Mouse (Mus musculus) thymus, adult 2 months (tissue): Measurements from ENCODE around the gene Gm10762. TPM values are rescaled to one million over a fixed set of nuclear protein-coding genes. Genes with fewer than 3 reads are reported as not detected.
A peak's percentile ranks its signal among the peaks of the same experiment; 100 is the strongest.

Experiments
- DNase-seq: peaks from one replicate; pipeline ENCODE4 v3.0.0; 2021
- H3K27ac ChIP-seq: fragments of 200-500 bp; 2 replicates; pipeline ENCODE4 v1.5.1; 2012; ENCODE audit warnings: low read length, control low read depth; ENCODE audit not compliant: control insufficient read depth, insufficient read depth
- H3K27me3 ChIP-seq: fragments of 200-500 bp; 2 replicates; pipeline ENCODE4 v1.6.1; 2012; ENCODE audit warnings: mild to moderate bottlenecking, low read length, moderate library complexity, mixed read lengths; ENCODE audit not compliant: control insufficient read depth, insufficient read depth
- H3K36me3 ChIP-seq: fragments of 200-500 bp; 2 replicates; pipeline ENCODE4 v1.6.1; 2012; ENCODE audit warnings: mild to moderate bottlenecking, low read length, moderate library complexity; ENCODE audit not compliant: control insufficient read depth, insufficient read depth
- H3K4me1 ChIP-seq: fragments of 200-500 bp; replicated peaks from 2 replicates; pipeline ENCODE4 v1.6.1; 2012; ENCODE audit warnings: low read length; ENCODE audit not compliant: control insufficient read depth, insufficient read depth
- H3K4me3 ChIP-seq: fragments of 200-500 bp; 2 replicates; pipeline ENCODE4 v1.5.1; 2012; ENCODE audit warnings: mild to moderate bottlenecking, low read length, control low read depth, moderate library complexity; ENCODE audit not compliant: control insufficient read depth, insufficient read depth
- CTCF ChIP-seq: fragments of 200-500 bp; IDR thresholded peaks from 2 replicates; pipeline ENCODE4 v1.5.1; 2012; ENCODE audit warnings: mild to moderate bottlenecking, control low read depth, low read length, moderate library complexity, borderline replicate concordance; ENCODE audit not compliant: control insufficient read depth, poor library complexity, insufficient read depth; ENCODE audit errors: extremely low read depth
- POLR2A ChIP-seq: fragments of 200-500 bp; IDR thresholded peaks from 2 replicates; pipeline ENCODE4 v1.6.1; 2012; ENCODE audit warnings: mild to moderate bottlenecking, low read length, control low read depth, moderate library complexity; ENCODE audit not compliant: control insufficient read depth, poor library complexity, insufficient read depth; ENCODE audit errors: extremely low read depth
- WGBS: fragments of 180-500 bp; shearing (Covaris S2); methylation state at CpG from one replicate; pipeline ENCODE4 v1.1.7; 2018; 5-methylcytosine and 5-hydroxymethylcytosine counted together
- polyA plus RNA-seq: library from polyadenylated mRNA; depleted of rRNA; stranded (reverse); fragments of >200 nt; gene quantifications from 2 replicates; pipeline ENCODE4 v1.2.3, GENCODE M21; 2012; rRNA removed

The Gm10762 gene
- polyA plus RNA-seq, 1 experiment = 5.9 TPM

DNA sequence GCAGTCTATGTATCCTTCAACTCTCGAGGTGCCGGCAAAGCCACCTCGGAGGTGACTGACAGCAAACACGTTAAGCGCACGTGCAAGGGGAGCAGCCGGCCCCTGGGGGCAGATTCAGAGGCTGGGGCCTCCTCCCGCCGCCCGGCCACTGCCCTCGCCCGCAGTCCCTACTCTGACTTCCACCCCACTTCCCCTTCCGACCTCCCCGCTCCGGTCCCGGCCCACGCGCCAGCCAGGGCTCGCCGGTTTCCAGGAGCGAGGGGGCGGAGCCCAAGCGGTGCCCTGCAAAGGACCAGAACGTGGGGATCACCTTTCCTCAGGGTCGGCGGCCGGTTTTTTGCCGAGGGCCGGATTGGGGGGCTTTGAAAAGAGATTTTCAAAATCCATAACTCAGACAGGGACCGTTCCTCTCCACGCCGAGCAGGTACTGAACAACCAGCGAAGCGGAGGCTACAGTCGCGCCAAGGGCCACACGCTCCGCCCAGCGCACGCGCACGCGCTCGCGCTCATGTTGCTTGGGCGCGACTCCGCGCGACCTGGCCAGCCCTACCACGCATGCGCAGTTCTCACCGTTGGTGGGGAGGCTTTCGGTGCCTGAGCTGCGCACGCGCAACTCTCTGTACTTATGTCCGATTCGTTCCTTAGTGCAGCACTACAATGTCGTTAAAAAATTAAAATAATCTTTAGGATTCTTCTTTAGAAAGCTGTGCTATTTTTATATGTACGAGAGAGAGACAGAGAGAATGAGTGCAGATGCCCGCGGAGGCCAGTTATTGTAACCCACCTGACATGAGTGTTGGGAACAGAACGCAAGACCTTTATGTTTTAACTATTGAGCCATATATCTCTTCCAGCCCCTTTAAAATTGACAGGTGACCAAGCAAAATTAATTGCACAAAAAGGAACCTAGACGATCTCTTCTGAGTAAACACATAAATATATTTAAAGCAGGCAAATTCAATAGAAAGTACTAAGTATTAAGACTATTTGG is 23.7 kb downstream of the Gm10762 start, which contains the start of gene Zc3h8:
Zc3h8 (minus strand) TSS at position 540 of the 991 bp plus-strand sequence.
- H3K4me1 ChIP-seq = no peaks in the 10 kb centered on the region

DNA sequence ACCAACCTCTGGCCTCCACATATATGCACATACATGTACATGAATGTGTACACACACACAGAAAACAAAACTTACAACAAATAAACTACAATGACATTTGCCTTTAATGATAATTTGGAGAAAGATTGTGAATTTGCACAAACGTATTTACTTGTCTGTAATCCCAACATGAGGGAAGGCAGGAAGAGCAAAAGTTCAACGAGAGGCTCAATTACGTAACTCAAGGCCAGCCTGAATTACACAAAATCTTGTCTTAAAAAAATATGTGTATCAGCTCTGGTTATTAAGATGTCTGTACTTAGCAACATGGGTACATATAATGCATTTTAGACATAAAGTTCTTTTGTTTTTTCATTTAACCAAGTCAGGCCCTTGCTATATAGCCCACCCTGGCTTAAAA is 31.3 kb downstream of the Gm10762 start:
- DNase-seq = no peak
- H3K27me3 ChIP-seq = no peaks in the 10 kb centered on the region
- H3K4me3 ChIP-seq = no peak overlapping the region
- no peak overlapping the region for H3K27ac ChIP-seq
- H3K4me1 ChIP-seq = no peaks in the 10 kb centered on the region
- TF ChIP-seq CTCF (no peak), POLR2A (no peak)
- peaks cover 6% of the 10 kb centered on the region; the same call in 1 of the 2 replicates for H3K36me3 ChIP-seq
- 96% methylated on average over 3 of the region's 3 CpGs for WGBS

More for the DNA sequence above, 23.7 kb downstream of the Gm10762 start, which contains the start of gene Zc3h8:
- peak; percentile 81 for TF ChIP-seq POLR2A
- no peak for TF ChIP-seq CTCF
- H3K27me3 ChIP-seq = no peaks in the 10 kb centered on the region
- H3K4me3 ChIP-seq = peak within 1 kb of the TSS; percentile 72
- peak within 1 kb of the TSS; percentile 29; the same call in 1 of the 2 replicates for H3K27ac ChIP-seq
- no peaks in the 10 kb centered on the region for H3K36me3 ChIP-seq
- DNase-seq = peak; percentile 97
- 1% methylated on average over 65 of the region's 65 CpGs for WGBS

DNA sequence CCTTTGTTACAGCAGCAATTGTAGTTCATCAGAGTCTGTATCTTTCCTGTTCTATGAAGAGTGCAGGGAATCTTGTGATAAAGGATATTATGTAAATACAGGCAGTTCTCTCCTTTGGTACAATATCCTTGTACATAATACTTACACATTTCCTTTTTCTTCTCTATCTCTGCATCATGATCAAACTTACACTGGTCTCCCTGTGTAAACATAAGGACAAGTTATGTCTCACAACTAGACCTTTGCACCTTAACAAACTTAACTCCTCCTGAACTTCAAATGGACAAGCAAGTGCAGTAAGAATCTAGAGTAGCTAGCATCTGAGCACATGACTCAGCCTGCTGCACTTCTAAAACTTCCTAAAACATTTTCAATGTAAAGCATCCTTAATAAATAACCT is 36.8 kb downstream of the Gm10762 start:
- peaks cover 2% of the 10 kb centered on the region for H3K4me1 ChIP-seq
- H3K36me3 ChIP-seq = peaks cover 21% of the 10 kb centered on the region
- no peak overlapping the region for H3K27ac ChIP-seq
- TF ChIP-seq POLR2A (no peak), CTCF (no peak)
- no peak for DNase-seq
- H3K27me3 ChIP-seq = no peaks in the 10 kb centered on the region
- H3K4me3 ChIP-seq = no peak overlapping the region

DNA sequence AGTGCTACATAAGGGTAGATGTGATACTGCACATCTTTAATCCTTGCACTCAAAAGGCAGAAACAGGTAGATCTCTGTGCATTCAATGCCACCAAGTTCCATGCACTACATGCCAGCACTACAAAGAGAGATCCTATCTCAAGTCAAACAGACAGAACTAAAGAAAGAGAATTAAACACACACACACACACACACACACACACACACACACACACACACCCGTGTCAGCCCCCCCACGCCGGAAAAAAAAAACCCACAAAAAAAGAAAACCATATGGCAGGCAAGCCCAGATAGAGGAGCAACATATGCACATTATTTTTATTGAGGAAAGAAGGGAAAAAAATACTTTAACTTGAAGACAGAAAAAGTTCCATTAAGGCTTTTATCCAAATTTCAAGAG is 39.1 kb downstream of the Gm10762 start:
- H3K36me3 ChIP-seq = peaks cover 15% of the 10 kb centered on the region

DNA sequence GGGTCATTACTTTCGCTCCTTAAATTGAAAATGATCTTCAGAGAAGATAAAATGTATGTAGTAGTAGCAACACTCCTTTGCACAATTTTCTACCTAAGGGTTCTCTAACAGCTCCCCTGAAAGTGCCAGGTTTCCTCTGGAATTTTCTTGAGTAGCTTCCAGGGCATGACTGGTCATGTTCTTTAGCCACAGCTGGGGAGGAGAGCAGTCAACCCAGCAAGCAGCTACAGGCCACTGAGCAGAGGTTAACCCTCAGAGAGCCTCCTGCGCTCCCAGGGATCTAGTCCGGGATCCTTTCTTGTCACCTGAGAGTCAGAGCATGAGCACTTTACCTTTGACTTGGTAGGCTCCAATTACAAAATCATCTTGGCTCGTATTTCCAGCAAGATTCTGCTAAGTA is 42.7 kb downstream of the Gm10762 start:
- TF ChIP-seq POLR2A (no peak), CTCF (no peak)
- H3K27ac ChIP-seq = no peak overlapping the region
- peaks cover 11% of the 10 kb centered on the region for H3K4me1 ChIP-seq
- DNase-seq = no peak
- H3K36me3 ChIP-seq = peaks cover 6% of the 10 kb centered on the region; the same call in 1 of the 2 replicates
- no peak overlapping the region for H3K4me3 ChIP-seq
- no peaks in the 10 kb centered on the region for H3K27me3 ChIP-seq
- 92% methylated on average over 4 of the region's 4 CpGs for WGBS

More for the DNA sequence above, 39.1 kb downstream of the Gm10762 start:
- H3K27ac ChIP-seq = no peak overlapping the region
- DNase-seq = peak; percentile 45
- peaks cover 2% of the 10 kb centered on the region for H3K4me1 ChIP-seq
- H3K4me3 ChIP-seq = no peak overlapping the region
- 15% methylated on average over 3 of the region's 3 CpGs for WGBS
- TF ChIP-seq CTCF (no peak), POLR2A (no peak)
- H3K27me3 ChIP-seq = no peaks in the 10 kb centered on the region

Other genes with a start within 250 kb of the Gm10762 start
- 16.2 and 18.3 TPM in 2 replicates for gene Tmem87b, start 149.6 kb downstream of the Gm10762 start, polyA plus RNA-seq
- 0.64 and 0.69 TPM in 2 replicates for gene Fbln7, start 104.7 kb downstream of the Gm10762 start, polyA plus RNA-seq
- 1.6 and 1.7 TPM in 2 replicates for gene Zc3h8, start 23.6 kb downstream of the Gm10762 start, polyA plus RNA-seq
- gene Zc3h6, start 323 bp downstream of the Gm10762 start, polyA plus RNA-seq = 2.5 and 2.6 TPM in 2 replicates
- gene Vinac1, start 80.4 kb upstream of the Gm10762 start, polyA plus RNA-seq = 0.16 and 0.45 TPM in 2 replicates
- 6.4 and 6.7 TPM in 2 replicates for gene Ttl, start 98.2 kb upstream of the Gm10762 start, polyA plus RNA-seq
- 24.2 and 28.0 TPM in 2 replicates for gene Polr1b, start 133.3 kb upstream of the Gm10762 start, polyA plus RNA-seq
- 55.5 and 65.2 TPM in 2 replicates for gene Chchd5, start 162.0 kb upstream of the Gm10762 start, polyA plus RNA-seq
- 77.3 and 82.0 TPM in 2 replicates for gene Slc20a1, start 231.0 kb upstream of the Gm10762 start, polyA plus RNA-seq